Mouse (Mus musculus): ENCODE measurements around the gene Mvb12b.

The Mvb12b gene

DNA sequence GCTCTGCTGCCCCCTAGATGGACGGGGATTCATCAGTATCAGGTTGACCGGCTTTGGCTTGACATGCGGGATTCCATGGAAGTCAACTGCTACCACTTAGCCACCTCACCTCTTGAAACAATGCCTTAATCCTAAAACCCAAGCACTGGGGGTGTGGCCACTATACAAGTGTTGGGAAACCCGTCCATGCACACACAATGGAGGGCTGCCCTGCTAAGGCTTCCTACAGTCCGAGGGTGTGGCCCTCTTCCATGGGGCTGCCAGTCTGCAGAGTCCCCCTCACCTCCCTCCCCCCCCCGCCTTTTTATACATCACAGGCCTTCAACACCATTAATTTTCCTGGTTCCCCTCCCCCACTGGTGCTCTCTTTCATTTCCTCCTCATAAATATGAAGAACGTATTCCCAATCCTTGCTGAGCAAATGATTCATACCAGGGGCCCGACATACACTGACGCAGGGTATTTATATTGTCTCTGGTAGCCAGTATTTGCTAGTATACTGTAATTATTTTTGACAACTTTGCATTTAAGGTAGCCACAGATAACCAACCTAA is 51.0 kb downstream of the Mvb12b start:
- H3K4me3 ChIP-seq (replicated peaks; ENCODE audit: low read length), result no peak overlapping the region
- no peaks in the 10 kb centered on the region for H3K36me3 ChIP-seq (ENCODE audit: insufficient read depth, low read length)
- H3K4me1 ChIP-seq (replicated peaks; ENCODE audit: low read depth, low read length), result peaks cover 13% of the 10 kb centered on the region
- TF ChIP-seq POU5F1 (IDR thresholded peaks at IDR 0.05; ENCODE audit: borderline replicate concordance, low read length) (no peak), CTCF (conservative IDR thresholded peaks at IDR 0.05; ENCODE audit: low read length) (no peak), NANOG (IDR thresholded peaks at IDR 0.05; ENCODE audit: borderline replicate concordance, low read length) (no peak)
- H3K9me3 ChIP-seq (ENCODE audit: low read length), result no peaks in the 10 kb centered on the region
- no peaks in the 10 kb centered on the region for H3K27me3 ChIP-seq (ENCODE audit: insufficient read depth, low read length)

DNA sequence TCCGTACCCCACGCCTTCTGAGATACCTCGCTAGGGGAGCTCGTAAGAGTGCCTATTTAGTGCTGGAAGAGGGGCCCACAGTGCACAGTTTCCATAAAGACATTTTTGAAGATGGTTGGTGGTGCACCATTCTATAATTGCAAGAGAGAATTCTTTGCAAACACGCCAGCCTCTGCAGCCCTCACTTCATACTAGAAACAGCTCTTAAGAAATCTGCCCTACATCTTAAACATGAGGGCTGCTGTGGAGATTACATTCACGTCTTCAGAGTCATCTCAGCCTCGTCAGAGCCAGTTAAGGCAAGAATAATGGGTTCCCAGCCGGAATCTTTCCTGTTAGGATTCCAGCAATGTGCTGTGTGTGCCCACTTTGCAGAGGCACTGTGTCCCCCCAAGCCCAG is 52.7 kb downstream of the Mvb12b start:
- peaks cover 13% of the 10 kb centered on the region for H3K4me1 ChIP-seq (replicated peaks; ENCODE audit: low read depth, low read length)
- TF ChIP-seq POU5F1 (IDR thresholded peaks at IDR 0.05; ENCODE audit: borderline replicate concordance, low read length) (no peak), CTCF (conservative IDR thresholded peaks at IDR 0.05; ENCODE audit: low read length) (no peak), NANOG (IDR thresholded peaks at IDR 0.05; ENCODE audit: borderline replicate concordance, low read length) (no peak)
- no peaks in the 10 kb centered on the region for H3K27me3 ChIP-seq (ENCODE audit: insufficient read depth, low read length)
- H3K9me3 ChIP-seq (ENCODE audit: low read length), result no peaks in the 10 kb centered on the region
- H3K36me3 ChIP-seq (ENCODE audit: insufficient read depth, low read length), result no peaks in the 10 kb centered on the region
- no peak overlapping the region for H3K4me3 ChIP-seq (replicated peaks; ENCODE audit: low read length)

DNA sequence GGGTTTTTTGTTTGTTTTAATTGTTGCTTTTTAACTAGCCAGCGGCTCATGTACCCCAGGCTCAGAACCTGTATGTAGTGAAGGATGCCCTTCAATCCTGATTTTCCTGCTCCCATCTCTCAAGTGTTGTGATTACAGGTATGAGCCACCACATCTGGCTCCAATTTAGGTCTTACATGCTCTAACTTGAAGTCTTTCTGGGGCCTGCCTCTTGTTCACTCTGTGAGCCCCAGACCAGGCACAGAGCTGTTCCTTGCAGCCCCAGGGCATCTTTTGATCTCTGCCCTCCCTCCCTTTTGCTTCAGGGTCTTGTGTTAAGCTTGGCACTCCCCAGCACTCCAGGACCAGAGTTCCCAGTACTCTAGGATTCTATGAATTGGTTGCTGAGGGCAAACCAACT is 53.8 kb downstream of the Mvb12b start:
- Histone ChIP-seq H3K9me3 (ENCODE audit: low read length) (no peaks in the 10 kb centered on the region), H3K27me3 (ENCODE audit: insufficient read depth, low read length) (no peaks in the 10 kb centered on the region), H3K4me3 (replicated peaks; ENCODE audit: low read length) (no peak overlapping the region), H3K4me1 (replicated peaks; ENCODE audit: low read depth, low read length) (peaks cover 13% of the 10 kb centered on the region), H3K36me3 (ENCODE audit: insufficient read depth, low read length) (no peaks in the 10 kb centered on the region)
- TF ChIP-seq POU5F1 (IDR thresholded peaks at IDR 0.05; ENCODE audit: borderline replicate concordance, low read length) (no peak), CTCF (conservative IDR thresholded peaks at IDR 0.05; ENCODE audit: low read length) (no peak), NANOG (IDR thresholded peaks at IDR 0.05; ENCODE audit: borderline replicate concordance, low read length) (no peak)

DNA sequence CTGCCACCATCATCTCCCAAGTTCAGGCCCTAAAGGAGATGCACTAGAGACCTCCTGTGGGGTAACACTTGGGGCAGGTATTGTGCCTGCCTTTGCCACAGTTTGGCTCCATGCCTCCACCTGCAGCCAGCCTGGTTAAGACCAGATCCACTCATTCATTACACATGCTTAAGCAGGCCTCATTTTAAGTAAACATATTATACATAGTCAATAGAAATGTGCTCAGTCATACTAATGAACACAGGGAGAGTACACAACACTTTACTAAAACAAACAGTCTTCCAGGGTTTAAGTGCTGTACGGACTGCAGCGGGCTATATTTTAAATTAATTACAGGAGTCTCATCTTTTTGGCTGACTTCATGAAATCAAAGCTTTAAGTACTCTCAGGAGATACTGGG is 57.9 kb downstream of the Mvb12b start:
- no peak overlapping the region for H3K4me3 ChIP-seq (replicated peaks; ENCODE audit: low read length)
- peaks cover 23% of the 10 kb centered on the region for H3K4me1 ChIP-seq (replicated peaks; ENCODE audit: low read depth, low read length)
- H3K9me3 ChIP-seq (ENCODE audit: low read length), result no peaks in the 10 kb centered on the region
- no peaks in the 10 kb centered on the region for H3K27me3 ChIP-seq (ENCODE audit: insufficient read depth, low read length)
- no peaks in the 10 kb centered on the region; the same call in 1 of the 2 replicates for H3K36me3 ChIP-seq (ENCODE audit: insufficient read depth, low read length)
- TF ChIP-seq NANOG (IDR thresholded peaks at IDR 0.05; ENCODE audit: borderline replicate concordance, low read length) (no peak), CTCF (conservative IDR thresholded peaks at IDR 0.05; ENCODE audit: low read length) (no peak)

DNA sequence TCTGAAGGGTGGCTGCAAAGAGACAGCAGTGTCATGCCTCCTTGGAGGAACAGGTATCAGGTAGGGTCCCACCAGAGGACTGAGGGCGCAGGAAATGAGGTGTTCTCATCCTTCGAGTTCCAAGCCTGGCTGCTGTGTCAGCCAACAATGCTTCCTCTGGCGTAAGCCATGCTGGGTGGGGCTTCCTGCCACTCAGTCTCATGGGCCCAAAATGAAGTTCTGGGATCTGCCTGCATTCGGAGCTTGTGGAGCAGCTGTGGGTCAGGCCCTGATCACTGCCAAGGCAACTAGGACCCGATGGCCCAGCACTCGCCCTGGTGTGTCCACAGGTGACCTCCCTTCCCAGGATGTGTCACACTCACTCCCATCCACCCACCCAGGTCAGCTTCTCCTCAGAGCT is 61.0 kb downstream of the Mvb12b start:
- TF ChIP-seq CTCF (conservative IDR thresholded peaks at IDR 0.05; ENCODE audit: low read length) (no peak), NANOG (IDR thresholded peaks at IDR 0.05; ENCODE audit: borderline replicate concordance, low read length) (no peak), POU5F1 (IDR thresholded peaks at IDR 0.05; ENCODE audit: borderline replicate concordance, low read length) (no peak)
- Histone ChIP-seq H3K36me3 (ENCODE audit: insufficient read depth, low read length) (no peaks in the 10 kb centered on the region; the same call in 1 of the 2 replicates), H3K27me3 (ENCODE audit: insufficient read depth, low read length) (no peaks in the 10 kb centered on the region), H3K4me1 (replicated peaks; ENCODE audit: low read depth, low read length) (peaks cover 26% of the 10 kb centered on the region), H3K9me3 (ENCODE audit: low read length) (no peaks in the 10 kb centered on the region), H3K4me3 (replicated peaks; ENCODE audit: low read length) (peak overlapping the region; percentile 48)

DNA sequence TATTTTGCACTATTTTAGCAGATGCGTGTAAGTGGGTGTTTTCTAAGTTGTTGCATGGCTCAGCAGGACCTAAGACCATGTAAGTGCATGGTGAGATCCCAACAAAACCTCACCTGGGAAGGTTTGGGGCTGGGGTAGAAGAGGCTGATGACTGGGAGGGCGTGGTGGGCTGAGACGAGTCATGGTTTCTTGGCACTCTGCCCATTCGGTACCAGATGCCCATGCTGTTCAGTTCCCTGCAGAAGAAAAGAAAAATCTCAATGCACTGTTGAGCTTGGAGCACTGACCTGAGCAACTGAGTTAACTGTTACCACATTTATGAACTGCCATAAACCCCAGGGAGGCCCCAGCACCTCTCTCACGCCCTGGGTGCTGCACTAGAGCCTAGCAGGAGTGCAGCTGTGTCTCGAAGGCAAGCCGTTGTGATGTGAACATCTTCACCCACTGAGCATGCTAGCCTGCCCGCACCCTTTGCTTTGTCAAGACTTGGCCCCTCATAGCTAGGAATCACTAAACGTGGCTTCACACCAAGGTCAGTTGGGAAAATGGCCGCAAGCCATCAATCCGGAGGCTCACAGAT is 62.7 kb downstream of the Mvb12b start:
- no peak for TF ChIP-seq CTCF (conservative IDR thresholded peaks at IDR 0.05; ENCODE audit: low read length)
- no peak for TF ChIP-seq POU5F1 (IDR thresholded peaks at IDR 0.05; ENCODE audit: borderline replicate concordance, low read length)
- TF ChIP-seq NANOG (IDR thresholded peaks at IDR 0.05; ENCODE audit: borderline replicate concordance, low read length), result no peak
- Histone ChIP-seq H3K4me1 (replicated peaks; ENCODE audit: low read depth, low read length) (peaks cover 28% of the 10 kb centered on the region), H3K36me3 (ENCODE audit: insufficient read depth, low read length) (no peaks in the 10 kb centered on the region; the same call in 1 of the 2 replicates), H3K9me3 (ENCODE audit: low read length) (no peaks in the 10 kb centered on the region), H3K27me3 (ENCODE audit: insufficient read depth, low read length) (no peaks in the 10 kb centered on the region), H3K4me3 (replicated peaks; ENCODE audit: low read length) (no peak overlapping the region)

DNA sequence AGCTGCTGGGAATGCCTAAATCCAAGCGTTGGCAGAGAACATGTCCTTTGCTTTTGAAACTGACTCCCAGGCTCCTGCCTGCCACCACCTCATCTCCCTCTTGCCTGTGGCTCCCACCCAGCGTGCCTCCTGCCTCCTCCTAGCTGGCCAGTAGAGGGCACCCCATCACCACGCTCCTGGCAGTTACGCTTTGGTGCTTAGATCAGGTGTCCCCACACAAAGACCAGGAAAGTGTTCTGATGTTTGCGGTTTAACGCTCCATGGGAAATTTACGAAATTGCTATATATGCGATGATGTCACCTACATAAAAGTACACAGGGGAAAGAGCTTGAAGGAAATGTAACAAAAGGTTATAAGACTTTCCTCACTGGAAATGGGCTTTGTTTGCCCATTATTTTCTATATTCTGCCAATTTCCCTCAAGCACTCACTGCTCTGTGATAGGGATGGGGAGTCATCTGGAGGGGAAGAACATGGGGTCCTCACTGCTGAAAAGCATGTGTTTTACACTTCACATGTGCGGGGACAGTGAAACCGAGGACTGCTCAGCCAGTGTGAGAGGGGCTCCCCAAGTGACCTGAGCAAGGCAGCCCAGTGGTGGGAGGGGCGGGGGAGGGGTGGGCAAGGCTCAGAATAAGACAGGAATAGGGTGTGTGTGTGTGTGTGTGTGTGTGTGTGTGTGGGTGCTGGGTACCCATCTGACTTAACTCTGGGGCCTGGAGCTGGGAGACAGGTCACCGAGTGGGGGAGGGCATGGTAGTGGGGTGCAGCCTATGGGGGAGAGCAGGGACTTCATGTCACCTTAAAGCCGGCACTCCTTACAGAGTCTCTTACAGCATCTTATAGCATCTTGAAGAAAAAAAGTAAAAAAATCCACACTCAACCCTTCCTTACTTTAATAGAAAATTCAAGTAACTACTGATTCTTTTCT is 65.8 kb downstream of the Mvb12b start:
- peaks cover 2% of the 10 kb centered on the region; the same call in 1 of the 2 replicates for H3K27me3 ChIP-seq (ENCODE audit: insufficient read depth, low read length)
- no peaks in the 10 kb centered on the region; the same call in 1 of the 2 replicates for H3K36me3 ChIP-seq (ENCODE audit: insufficient read depth, low read length)
- TF ChIP-seq CTCF (conservative IDR thresholded peaks at IDR 0.05; ENCODE audit: low read length), result peak; percentile 83
- no peak for TF ChIP-seq POU5F1 (IDR thresholded peaks at IDR 0.05; ENCODE audit: borderline replicate concordance, low read length)
- peak; percentile 33; the same call in 1 of the 2 replicates for TF ChIP-seq NANOG (IDR thresholded peaks at IDR 0.05; ENCODE audit: borderline replicate concordance, low read length)
- peaks cover 13% of the 10 kb centered on the region for H3K4me1 ChIP-seq (replicated peaks; ENCODE audit: low read depth, low read length)
- no peaks in the 10 kb centered on the region for H3K9me3 ChIP-seq (ENCODE audit: low read length)
- H3K4me3 ChIP-seq (replicated peaks; ENCODE audit: low read length), result no peak overlapping the region

DNA sequence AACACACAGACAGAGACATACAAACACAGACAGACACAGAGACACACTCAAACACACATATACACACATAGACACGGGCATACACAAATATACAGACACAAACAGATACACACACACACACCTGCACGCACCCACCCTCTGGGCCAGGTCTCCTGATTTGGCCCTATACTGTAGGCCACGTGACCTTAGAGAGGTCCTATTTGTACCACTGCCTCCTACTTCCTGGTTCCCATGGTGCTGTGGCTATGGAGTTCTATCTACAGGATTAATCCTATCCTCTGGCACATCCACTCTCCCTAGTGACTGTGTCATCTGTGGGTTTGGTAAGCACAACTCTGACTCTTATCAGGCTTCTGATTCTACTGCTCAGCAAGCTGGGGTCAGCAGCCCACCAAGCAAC is 67.3 kb downstream of the Mvb12b start:
- H3K4me1 ChIP-seq (replicated peaks; ENCODE audit: low read depth, low read length), result peaks cover 7% of the 10 kb centered on the region
- TF ChIP-seq POU5F1 (IDR thresholded peaks at IDR 0.05; ENCODE audit: borderline replicate concordance, low read length), result no peak
- no peak for TF ChIP-seq NANOG (IDR thresholded peaks at IDR 0.05; ENCODE audit: borderline replicate concordance, low read length)
- TF ChIP-seq CTCF (conservative IDR thresholded peaks at IDR 0.05; ENCODE audit: low read length), result no peak
- H3K36me3 ChIP-seq (ENCODE audit: insufficient read depth, low read length), result no peaks in the 10 kb centered on the region; the same call in 1 of the 2 replicates
- H3K9me3 ChIP-seq (ENCODE audit: low read length), result no peaks in the 10 kb centered on the region
- H3K4me3 ChIP-seq (replicated peaks; ENCODE audit: low read length), result no peak overlapping the region
- peaks cover 3% of the 10 kb centered on the region; the same call in 1 of the 2 replicates for H3K27me3 ChIP-seq (ENCODE audit: insufficient read depth, low read length)

Data from E14TG2a.4 (cell line).